Mouse (Mus musculus): ENCODE measurements around the gene Hoxb7. TPM values are rescaled to one million over a fixed set of nuclear protein-coding genes. Genes with fewer than 3 reads are reported as not detected.

Gene Hoxb7
- polyA plus RNA-seq, 1 experiment from 2014 or later: 65.9 TPM

- ATAC-seq (ENCODE audit: insufficient read depth, low FRiP score, low TSS enrichment) (no peak), DNase-seq (ENCODE audit: low spot score) (peak; percentile 38)
- Histone ChIP-seq H3K27ac (ENCODE audit: low read depth, low read length) (peak overlapping the region; percentile 62), H3K27me3 (ENCODE audit: control insufficient read depth, insufficient read depth, low read length) (peaks cover 21% of the 10 kb centered on the region), H3K9me3 (ENCODE audit: control insufficient read depth, low read length) (no peaks in the 10 kb centered on the region), H3K4me3 (ENCODE audit: low read depth, low read length) (peak overlapping the region; percentile 22), H3K4me1 (ENCODE audit: control insufficient read depth, insufficient read depth, low read length) (peaks cover 49% of the 10 kb centered on the region), H3K36me3 (ENCODE audit: control insufficient read depth, insufficient read depth, low read length) (no peaks in the 10 kb centered on the region), H3K4me2 (ENCODE audit: low read depth) (peak overlapping the region; percentile 45), H3K9ac (ENCODE audit: low read length) (peak overlapping the region; percentile 57)
- 11% methylated on average over 8 of the region's 8 CpGs for WGBS
Measured at GRCm38 (mm10) chr11:96264390-96265020, 21.9 kb upstream of the Hoxb7 start.

GRCm38 (mm10) chr11:96265954-96266353 is 20.5 kb upstream of the Hoxb7 start:
- H3K9me3 ChIP-seq (ENCODE audit: control insufficient read depth, low read length): no peaks in the 10 kb centered on the region
- DNase-seq (ENCODE audit: low spot score): peak; percentile 48

DNA sequence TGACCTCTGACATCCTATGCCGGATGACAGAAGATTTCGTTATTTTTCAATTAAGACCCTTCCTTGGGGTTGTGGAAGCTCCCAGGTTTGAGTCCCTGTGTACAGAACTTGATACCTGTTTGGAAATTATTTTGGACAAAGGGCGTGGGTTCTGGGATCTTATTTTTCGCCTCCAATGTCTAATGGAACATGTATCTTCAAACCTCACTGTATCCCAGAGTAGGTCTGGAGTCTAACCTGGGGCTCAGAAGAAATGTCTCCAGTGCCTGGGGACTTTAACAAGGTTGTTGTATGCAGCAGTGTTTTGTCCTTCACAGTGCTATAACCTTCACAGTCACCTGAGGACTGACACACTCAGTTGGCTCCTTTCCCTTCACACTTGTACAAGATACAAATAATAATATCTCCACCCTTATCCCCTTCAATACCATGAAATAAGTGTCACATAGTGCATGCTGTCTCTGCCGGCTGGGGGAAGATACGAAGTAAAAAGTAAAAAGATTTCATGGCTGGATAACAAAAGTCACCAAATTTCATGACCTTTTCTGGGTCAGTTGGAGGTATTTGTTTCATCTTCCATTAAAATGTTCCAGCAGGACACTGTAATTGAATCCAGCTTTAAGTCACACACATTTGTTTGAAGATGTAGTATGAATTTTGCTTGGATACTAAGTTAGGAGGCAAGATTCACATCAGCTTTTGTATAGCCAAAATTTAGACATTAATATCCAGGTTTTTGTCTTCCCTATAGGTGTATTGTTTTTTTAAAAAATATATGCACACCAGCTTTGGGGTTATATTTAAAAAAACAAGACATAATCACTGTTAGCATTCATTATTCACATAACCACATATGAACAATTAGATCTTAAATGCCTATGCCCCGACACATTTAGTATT is 19.2 kb upstream of the Hoxb7 start:
- Histone ChIP-seq H3K4me2 (ENCODE audit: low read depth) (peak overlapping the region; percentile 45), H3K36me3 (ENCODE audit: control insufficient read depth, insufficient read depth, low read length) (no peaks in the 10 kb centered on the region), H3K27ac (ENCODE audit: low read depth, low read length) (no peak overlapping the region), H3K4me3 (ENCODE audit: low read depth, low read length) (peak overlapping the region; percentile 12; the same call in 1 of the 2 replicates), H3K27me3 (ENCODE audit: control insufficient read depth, insufficient read depth, low read length) (peaks cover 9% of the 10 kb centered on the region), H3K9me3 (ENCODE audit: control insufficient read depth, low read length) (no peaks in the 10 kb centered on the region), H3K4me1 (ENCODE audit: control insufficient read depth, insufficient read depth, low read length) (peaks cover 38% of the 10 kb centered on the region), H3K9ac (ENCODE audit: low read length) (peak overlapping the region; percentile 35; the same call in 1 of the 2 replicates)
- ATAC-seq (ENCODE audit: insufficient read depth, low FRiP score, low TSS enrichment) (no peak), DNase-seq (ENCODE audit: low spot score) (peak; percentile 30)
- WGBS: 24% methylated on average over 7 of the region's 7 CpGs

More at GRCm38 (mm10) chr11:96265954-96266353, 20.5 kb upstream of the Hoxb7 start:
- peaks cover 44% of the 10 kb centered on the region for H3K4me1 ChIP-seq (ENCODE audit: control insufficient read depth, insufficient read depth, low read length)
- H3K36me3 ChIP-seq (ENCODE audit: control insufficient read depth, insufficient read depth, low read length): no peaks in the 10 kb centered on the region
- H3K27me3 ChIP-seq (ENCODE audit: control insufficient read depth, insufficient read depth, low read length): peaks cover 13% of the 10 kb centered on the region
- H3K4me3 ChIP-seq (ENCODE audit: low read depth, low read length): no peak overlapping the region
- no peak for ATAC-seq (ENCODE audit: insufficient read depth, low FRiP score, low TSS enrichment)
- WGBS: 8% methylated on average over 7 of the region's 7 CpGs
- peak overlapping the region; percentile 79 for H3K27ac ChIP-seq (ENCODE audit: low read depth, low read length)
- H3K9ac ChIP-seq (ENCODE audit: low read length): peak overlapping the region; percentile 33; the same call in 1 of the 2 replicates
- peak overlapping the region; percentile 45 for H3K4me2 ChIP-seq (ENCODE audit: low read depth)

GRCm38 (mm10) chr11:96268031-96268745 is 18.2 kb upstream of the Hoxb7 start:
- Histone ChIP-seq H3K4me3 (ENCODE audit: low read depth, low read length) (0 out of 2 replicates have a peak overlapping the region, but pooled peaks have one; percentile 8), H3K27me3 (ENCODE audit: control insufficient read depth, insufficient read depth, low read length) (peaks cover 5% of the 10 kb centered on the region), H3K27ac (ENCODE audit: low read depth, low read length) (peak overlapping the region; percentile 100; the same call in 1 of the 2 replicates), H3K9me3 (ENCODE audit: control insufficient read depth, low read length) (no peaks in the 10 kb centered on the region), H3K4me1 (ENCODE audit: control insufficient read depth, insufficient read depth, low read length) (peaks cover 29% of the 10 kb centered on the region), H3K4me2 (ENCODE audit: low read depth) (peak overlapping the region; percentile 100), H3K36me3 (ENCODE audit: control insufficient read depth, insufficient read depth, low read length) (no peaks in the 10 kb centered on the region), H3K9ac (ENCODE audit: low read length) (peak overlapping the region; percentile 100)
- WGBS: 15% methylated on average over 1 of the region's 1 CpGs
- no peak for ATAC-seq (ENCODE audit: insufficient read depth, low FRiP score, low TSS enrichment)
- DNase-seq (ENCODE audit: low spot score): peak; percentile 31

- H3K27ac ChIP-seq (ENCODE audit: low read depth, low read length): peak overlapping the region; percentile 100
- H3K9ac ChIP-seq (ENCODE audit: low read length): peak overlapping the region; percentile 100
- peaks cover 25% of the 10 kb centered on the region for H3K4me1 ChIP-seq (ENCODE audit: control insufficient read depth, insufficient read depth, low read length)
- 2% methylated on average over 19 of the region's 19 CpGs for WGBS
- H3K9me3 ChIP-seq (ENCODE audit: control insufficient read depth, low read length): no peaks in the 10 kb centered on the region
- DNase-seq (ENCODE audit: low spot score): peak; percentile 58
- H3K27me3 ChIP-seq (ENCODE audit: control insufficient read depth, insufficient read depth, low read length): peaks cover 2% of the 10 kb centered on the region; the same call in 1 of the 2 replicates
- H3K4me3 ChIP-seq (ENCODE audit: low read depth, low read length): peak overlapping the region; percentile 96
- ATAC-seq (ENCODE audit: insufficient read depth, low FRiP score, low TSS enrichment): no peak
- H3K4me2 ChIP-seq (ENCODE audit: low read depth): peak overlapping the region; percentile 100
- H3K36me3 ChIP-seq (ENCODE audit: control insufficient read depth, insufficient read depth, low read length): no peaks in the 10 kb centered on the region
Measured at GRCm38 (mm10) chr11:96269869-96270268, 16.6 kb upstream of the Hoxb7 start.

DNA sequence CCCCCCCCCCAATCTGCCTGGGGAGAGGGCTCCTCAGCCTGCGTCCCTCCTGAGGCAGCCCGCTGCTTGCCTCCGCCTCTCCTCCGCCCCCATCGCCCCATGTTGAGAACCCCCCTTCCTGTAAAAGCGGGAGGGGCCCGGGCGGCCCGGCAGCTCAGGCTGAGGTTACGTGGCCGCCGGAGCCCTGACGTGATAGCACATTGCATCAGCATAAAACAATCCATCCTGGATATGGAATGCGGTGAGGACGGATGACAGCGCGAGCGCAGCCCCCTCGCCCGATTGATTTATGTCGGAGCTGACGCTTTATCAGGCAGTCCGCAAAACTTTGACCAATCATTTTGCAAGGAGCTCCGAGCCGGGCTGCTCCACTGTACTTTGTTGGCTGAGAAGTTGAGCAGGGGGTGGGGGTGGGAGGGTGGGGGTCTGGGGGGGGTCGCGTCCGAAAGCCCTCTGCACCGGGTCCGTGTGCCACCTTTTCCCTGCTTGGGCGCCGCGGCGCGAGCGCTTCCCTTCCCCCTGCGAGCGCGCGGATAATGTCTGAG is 15.4 kb upstream of the Hoxb7 start, which contains the start of gene Hoxb9:
Gene Hoxb9 (plus strand): TSS at position 462 of the 545 bp plus-strand sequence.
- Histone ChIP-seq H3K27me3 (ENCODE audit: control insufficient read depth, insufficient read depth, low read length) (peaks cover 2% of the 10 kb centered on the region), H3K27ac (ENCODE audit: low read depth, low read length) (peak within 1 kb of the TSS; percentile 100), H3K4me2 (ENCODE audit: low read depth) (peak within 1 kb of the TSS; percentile 100), H3K4me3 (ENCODE audit: low read depth, low read length) (peak within 1 kb of the TSS; percentile 96), H3K4me1 (ENCODE audit: control insufficient read depth, insufficient read depth, low read length) (peaks cover 31% of the 10 kb centered on the region), H3K9ac (ENCODE audit: low read length) (peak within 1 kb of the TSS; percentile 100), H3K36me3 (ENCODE audit: control insufficient read depth, insufficient read depth, low read length) (no peaks in the 10 kb centered on the region), H3K9me3 (ENCODE audit: control insufficient read depth, low read length) (no peaks in the 10 kb centered on the region)
- ATAC-seq (ENCODE audit: insufficient read depth, low FRiP score, low TSS enrichment) (peak; percentile 86), DNase-seq (ENCODE audit: low spot score) (peak; percentile 86)
- WGBS: under 1% methylated on average over 40 of the region's 40 CpGs

DNA sequence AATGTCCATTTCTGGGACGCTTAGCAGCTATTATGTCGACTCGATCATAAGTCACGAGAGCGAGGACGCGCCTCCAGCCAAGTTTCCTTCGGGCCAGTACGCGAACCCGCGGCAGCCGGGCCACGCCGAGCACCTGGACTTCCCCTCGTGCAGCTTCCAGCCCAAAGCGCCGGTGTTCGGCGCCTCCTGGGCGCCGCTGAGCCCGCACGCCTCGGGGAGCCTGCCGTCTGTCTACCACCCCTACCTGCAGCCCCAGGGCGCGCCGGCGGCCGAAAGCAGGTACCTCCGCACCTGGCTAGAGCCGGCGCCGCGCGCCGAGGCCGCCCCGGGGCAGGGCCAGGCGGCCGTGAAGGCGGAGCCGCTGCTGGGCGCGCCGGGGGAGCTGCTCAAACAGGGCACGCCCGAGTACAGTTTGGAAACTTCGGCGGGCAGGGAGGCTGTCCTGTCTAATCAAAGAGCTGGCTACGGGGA is 14.8 kb upstream of the Hoxb7 start:
- H3K9ac ChIP-seq (ENCODE audit: low read length): peak overlapping the region; percentile 100
- DNase-seq (ENCODE audit: low spot score) (peak; percentile 53), ATAC-seq (ENCODE audit: insufficient read depth, low FRiP score, low TSS enrichment) (0 out of 2 replicates have a peak, but pooled peaks have one; percentile 13)
- no peaks in the 10 kb centered on the region for H3K9me3 ChIP-seq (ENCODE audit: control insufficient read depth, low read length)
- H3K4me2 ChIP-seq (ENCODE audit: low read depth): peak overlapping the region; percentile 100
- H3K4me1 ChIP-seq (ENCODE audit: control insufficient read depth, insufficient read depth, low read length): peaks cover 34% of the 10 kb centered on the region
- H3K36me3 ChIP-seq (ENCODE audit: control insufficient read depth, insufficient read depth, low read length): no peaks in the 10 kb centered on the region
- H3K27ac ChIP-seq (ENCODE audit: low read depth, low read length): peak overlapping the region; percentile 100
- 0% methylated on average over 52 of the region's 52 CpGs for WGBS
- peaks cover 2% of the 10 kb centered on the region for H3K27me3 ChIP-seq (ENCODE audit: control insufficient read depth, insufficient read depth, low read length)
- peak overlapping the region; percentile 96 for H3K4me3 ChIP-seq (ENCODE audit: low read depth, low read length)
